ENCODE assay signal across 8 mouse cellular contexts in genomic region chr10:81350351-81351063, GRCm38 (mm10). TPM values are rescaled to one million over a fixed set of nuclear protein-coding genes. Genes with fewer than 3 reads are reported as not detected.
DNase-seq lines count a peak whose midpoint lies in the region; ATAC-seq and TF ChIP-seq lines count a peak whose summit lies in the region.

Hmg20b (minus strand) TSS chr10:81350480.

- peak within 1 kb of the TSS; percentile 88 for H3K9ac ChIP-seq in ES-Bruce4 (ENCODE audit: low read depth, poor library complexity, severe bottlenecking)
- H3K9ac ChIP-seq in forebrain, embryonic 13.5 days, result peak within 1 kb of the TSS; percentile 82
- peak within 1 kb of the TSS; percentile 87 for H3K9ac ChIP-seq in liver, postnatal 0 days (replicated peaks)
- H3K9ac ChIP-seq in neural tube, embryonic 14.5 days (replicated peaks; ENCODE audit: low read depth, low read length), result peak within 1 kb of the TSS; percentile 68

- peak; percentile 99 to 100 for DNase-seq in heart, postnatal 10 days
- peak; percentile 98 for DNase-seq in large intestine, adult 2 months (ENCODE audit: low read depth, low spot score)
- peak; percentile 99 for DNase-seq in liver, postnatal 0 days
- DNase-seq in testis, postnatal 10 days (ENCODE audit: low spot score), result peak; percentile 99

- intact Hi-C loops in heart, postnatal 10 days (cut with DNase I), result no loop called here

- no peaks in the 10 kb centered on the region for H3K27me3 ChIP-seq in ES-Bruce4 (ENCODE audit: control insufficient read depth, insufficient read depth, low read length, poor library complexity, severe bottlenecking)
- H3K27me3 ChIP-seq in forebrain, embryonic 13.5 days, result peaks cover 24% of the 10 kb centered on the region; the same call in 1 of the 2 replicates
- H3K27me3 ChIP-seq in liver, postnatal 0 days (ENCODE audit: insufficient read depth, low read length), result no peaks in the 10 kb centered on the region
- H3K27me3 ChIP-seq in neural tube, embryonic 14.5 days (ENCODE audit: control insufficient read depth, insufficient read depth, low read length), result peaks cover 4% of the 10 kb centered on the region; the same call in 1 of the 2 replicates

- H3K9me3 ChIP-seq in ES-Bruce4 (replicated peaks; ENCODE audit: control insufficient read depth, insufficient read depth, low read length, poor library complexity, severe bottlenecking), result no peaks in the 10 kb centered on the region
- no peaks in the 10 kb centered on the region for H3K9me3 ChIP-seq in forebrain, embryonic 13.5 days (replicated peaks)
- H3K9me3 ChIP-seq in liver, postnatal 0 days (ENCODE audit: low read length), result no peaks in the 10 kb centered on the region
- no peaks in the 10 kb centered on the region for H3K9me3 ChIP-seq in neural tube, embryonic 14.5 days (ENCODE audit: control insufficient read depth, low read length)

- peak; percentile 96 for ATAC-seq in cerebellum, adult (ENCODE audit: insufficient number of reproducible peaks, low FRiP score, low TSS enrichment)
- peak; percentile 97 for ATAC-seq in forebrain, embryonic 13.5 days
- ATAC-seq in liver, postnatal 0 days, result peak; percentile 95
- peak; percentile 96 for ATAC-seq in neural tube, embryonic 14.5 days (ENCODE audit: low read depth)

- peak within 1 kb of the TSS; percentile 98 for H3K4me3 ChIP-seq in ES-Bruce4 (ENCODE audit: low read depth, low read length)
- H3K4me3 ChIP-seq in forebrain, embryonic 13.5 days, result peak within 1 kb of the TSS; percentile 77
- peak within 1 kb of the TSS; percentile 89 for H3K4me3 ChIP-seq in liver, postnatal 0 days (ENCODE audit: low read depth, low read length)
- H3K4me3 ChIP-seq in neural tube, embryonic 14.5 days (ENCODE audit: low read depth, low read length), result peak within 1 kb of the TSS; percentile 61

- H3K4me2 ChIP-seq in forebrain, embryonic 13.5 days, result peak within 1 kb of the TSS; percentile 95
- peak within 1 kb of the TSS; percentile 99 for H3K4me2 ChIP-seq in liver, postnatal 0 days (ENCODE audit: low read depth, low read length)
- peak within 1 kb of the TSS; percentile 90 for H3K4me2 ChIP-seq in neural tube, embryonic 14.5 days (ENCODE audit: low read depth, low read length)

- H3K4me1 ChIP-seq in ES-Bruce4 (ENCODE audit: control insufficient read depth, insufficient read depth, low read length), result peaks cover 4% of the 10 kb centered on the region
- H3K4me1 ChIP-seq in forebrain, embryonic 13.5 days, result peaks cover 32% of the 10 kb centered on the region
- peaks cover 47% of the 10 kb centered on the region for H3K4me1 ChIP-seq in liver, postnatal 0 days (ENCODE audit: insufficient read depth)
- H3K4me1 ChIP-seq in neural tube, embryonic 14.5 days (ENCODE audit: control insufficient read depth, insufficient read depth, low read length), result peaks cover 10% of the 10 kb centered on the region

- peak; percentile 76 for TF ChIP-seq CTCF in ES-Bruce4 (IDR thresholded peaks at IDR 0.05; ENCODE audit: low read depth, low read length)
- peak; percentile 95 for TF ChIP-seq CTCF in liver, postnatal 0 days (IDR thresholded peaks at IDR 0.05; ENCODE audit: low read depth)

- no peak for TF ChIP-seq POLR2A in ES-Bruce4 (IDR thresholded peaks at IDR 0.05; ENCODE audit: insufficient read depth, low read length)

- 0 out of 2 replicates have a peak, but pooled peaks have one; percentile 4 for TF ChIP-seq EP300 in ES-Bruce4 (IDR thresholded peaks at IDR 0.05; ENCODE audit: insufficient read depth, low read depth, low read length)
- TF ChIP-seq EP300 in liver, postnatal 0 days (IDR thresholded peaks at IDR 0.05; ENCODE audit: low read depth), result peak; percentile 11; the same call in 1 of the 2 replicates

- H3K36me3 ChIP-seq in ES-Bruce4 (ENCODE audit: control insufficient read depth, insufficient read depth, low read length, poor library complexity, severe bottlenecking), result 0 out of 2 replicates have a peak, but pooled peaks cover 3% of the 10 kb centered on the region
- peaks cover 16% of the 10 kb centered on the region for H3K36me3 ChIP-seq in forebrain, embryonic 13.5 days (ENCODE audit: poor library complexity, severe bottlenecking)
- H3K36me3 ChIP-seq in liver, postnatal 0 days (replicated peaks; ENCODE audit: insufficient read depth, low read length), result peaks cover 10% of the 10 kb centered on the region
- H3K36me3 ChIP-seq in neural tube, embryonic 14.5 days (ENCODE audit: control insufficient read depth, insufficient read depth, low read length), result no peaks in the 10 kb centered on the region

- WGBS in forebrain, embryonic 13.5 days, result under 1% methylated on average over 54 of the region's 54 CpGs
- WGBS in large intestine, adult 2 months, result 1% methylated on average over 54 of the region's 54 CpGs
- 2% methylated on average over 54 of the region's 54 CpGs for WGBS in liver, postnatal 0 days (ENCODE audit: insufficient replicate concordance)
- under 1% methylated on average over 53 of the region's 54 CpGs for WGBS in neural tube, embryonic 14.5 days

- H3K27ac ChIP-seq in ES-Bruce4 (ENCODE audit: insufficient read depth, low read length), result peak within 1 kb of the TSS; percentile 88
- peak within 1 kb of the TSS; percentile 44 for H3K27ac ChIP-seq in forebrain, embryonic 13.5 days
- H3K27ac ChIP-seq in liver, postnatal 0 days (ENCODE audit: low read depth), result peak within 1 kb of the TSS; percentile 89
- H3K27ac ChIP-seq in neural tube, embryonic 14.5 days (ENCODE audit: low read depth, low read length), result 0 out of 2 replicates have a peak within 1 kb of the TSS, but pooled peaks have one; percentile 52

RNA-seq across cellular contexts. Expression of gene Hmg20b, which starts in this region (rescaled TPM):
- 51.8 and 57.3 TPM in 2 replicates for polyA plus RNA-seq in ES-Bruce4 (2011; ENCODE audit: insufficient read depth, insufficient read length, low read depth, missing spikeins)
- 60.6 and 61.1 TPM in 2 replicates for polyA plus RNA-seq in forebrain, embryonic 13.5 days (2015; fragmentation: Nextera tagmentation; extraction: Ambion mirVana)
- 100 to 1,000 TPM in 1 of 2 experiments, 10 to 100 TPM in 1; 88.1 to 105 TPM for total RNA-seq in heart, postnatal 10 days (2021)
- 83.6 and 98.6 TPM in 2 replicates for polyA plus RNA-seq in large intestine, adult 2 months (2012; rRNA removed)
- 26.4 and 27.1 TPM in 2 replicates for polyA plus RNA-seq in liver, postnatal 0 days (2015; fragmentation: Nextera tagmentation; extraction: Ambion mirVana)
- polyA plus RNA-seq in neural tube, embryonic 14.5 days (2014; fragmentation: Nextera tagmentation; extraction: Ambion mirVana), result 29.9 and 38.0 TPM in 2 replicates

Comparison
In these comparisons a context has a peak if more than half of its experiments do, and no peak if none do; other contexts are left out.
1. Peak in every context shown above with its lines: DNase-seq, ATAC-seq, H3K4me3 ChIP-seq and H3K27ac ChIP-seq.